Mouse (Mus musculus): Measurements from ENCODE around the gene Gnaq. TPM values are rescaled to one million over a fixed set of nuclear protein-coding genes. Genes with fewer than 3 reads are reported as not detected.
A peak's percentile ranks its signal among the peaks of the same experiment; 100 is the strongest.

Gnaq gene
- polyA plus RNA-seq, 1 experiment from 2014 or later, result 109 TPM

- Histone ChIP-seq H3K9ac (no peak overlapping the region), H3K4me3 (no peak overlapping the region), H3K4me2 (no peak overlapping the region), H3K27ac (no peak overlapping the region), H3K27me3 (replicated peaks) (no peaks in the 10 kb centered on the region), H3K36me3 (replicated peaks) (no peaks in the 10 kb centered on the region; the same call in 1 of the 2 replicates), H3K9me3 (no peaks in the 10 kb centered on the region), H3K4me1 (peaks cover 39% of the 10 kb centered on the region)
- 93% methylated on average over 7 of the region's 7 CpGs for WGBS
- no peak for ATAC-seq (replicated peaks)
These were observed 197.5 kb downstream of the Gnaq start for GRCm38 (mm10) chr19:16330161-16330560.

- 94% methylated on average over 6 of the region's 6 CpGs for WGBS
These were observed 198.4 kb downstream of the Gnaq start for GRCm38 (mm10) chr19:16331047-16331446.

GRCm38 (mm10) chr19:16337866-16338530 is 205.4 kb downstream of the Gnaq start:
- no peaks in the 10 kb centered on the region for H3K27me3 ChIP-seq (replicated peaks)
- 84% methylated on average over 9 of the region's 9 CpGs for WGBS
- H3K27ac ChIP-seq, result no peak overlapping the region
- ATAC-seq (replicated peaks), result no peak
- no peak overlapping the region for H3K4me2 ChIP-seq
- H3K36me3 ChIP-seq (replicated peaks), result no peaks in the 10 kb centered on the region; the same call in 1 of the 2 replicates
- H3K4me1 ChIP-seq, result 0 out of 2 replicates have a peak, but pooled peaks cover 4% of the 10 kb centered on the region
- H3K9ac ChIP-seq, result no peak overlapping the region
- no peaks in the 10 kb centered on the region for H3K9me3 ChIP-seq
- H3K4me3 ChIP-seq, result no peak overlapping the region

More at GRCm38 (mm10) chr19:16331047-16331446, 198.4 kb downstream of the Gnaq start:
- no peaks in the 10 kb centered on the region; the same call in 1 of the 2 replicates for H3K36me3 ChIP-seq (replicated peaks)
- no peak overlapping the region for H3K9ac ChIP-seq
- no peak overlapping the region for H3K4me3 ChIP-seq
- H3K4me2 ChIP-seq, result no peak overlapping the region
- peaks cover 31% of the 10 kb centered on the region for H3K4me1 ChIP-seq
- H3K27ac ChIP-seq, result no peak overlapping the region
- no peak for ATAC-seq (replicated peaks)
- H3K27me3 ChIP-seq (replicated peaks), result no peaks in the 10 kb centered on the region
- H3K9me3 ChIP-seq, result no peaks in the 10 kb centered on the region

- ATAC-seq (replicated peaks), result no peak
- WGBS, result 87% methylated on average over 4 of the region's 4 CpGs
- Histone ChIP-seq H3K9me3 (no peaks in the 10 kb centered on the region), H3K4me1 (0 out of 2 replicates have a peak, but pooled peaks cover 4% of the 10 kb centered on the region), H3K27ac (no peak overlapping the region), H3K4me3 (no peak overlapping the region), H3K27me3 (replicated peaks) (no peaks in the 10 kb centered on the region), H3K4me2 (no peak overlapping the region), H3K36me3 (replicated peaks) (no peaks in the 10 kb centered on the region), H3K9ac (no peak overlapping the region)
These were observed 207.4 kb downstream of the Gnaq start for GRCm38 (mm10) chr19:16339954-16340586.

GRCm38 (mm10) chr19:16342702-16343101 is 210.1 kb downstream of the Gnaq start:
- H3K9me3 ChIP-seq, result no peaks in the 10 kb centered on the region
- no peak overlapping the region for H3K27ac ChIP-seq
- H3K4me2 ChIP-seq, result no peak overlapping the region
- ATAC-seq (replicated peaks), result no peak
- no peak overlapping the region for H3K9ac ChIP-seq
- WGBS, result 48% methylated on average over 2 of the region's 2 CpGs
- 0 out of 2 replicates have a peak, but pooled peaks cover 3% of the 10 kb centered on the region for H3K4me1 ChIP-seq
- no peak overlapping the region for H3K4me3 ChIP-seq
- H3K36me3 ChIP-seq (replicated peaks), result no peaks in the 10 kb centered on the region
- no peaks in the 10 kb centered on the region for H3K27me3 ChIP-seq (replicated peaks)

- H3K9ac ChIP-seq, result no peak overlapping the region
- no peak overlapping the region for H3K4me2 ChIP-seq
- H3K4me3 ChIP-seq, result no peak overlapping the region
- no peaks in the 10 kb centered on the region for H3K27me3 ChIP-seq (replicated peaks)
- no peak overlapping the region for H3K27ac ChIP-seq
- no peaks in the 10 kb centered on the region for H3K4me1 ChIP-seq
- ATAC-seq (replicated peaks), result no peak
- no peaks in the 10 kb centered on the region for H3K9me3 ChIP-seq
- 91% methylated on average over 2 of the region's 2 CpGs for WGBS
- H3K36me3 ChIP-seq (replicated peaks), result no peaks in the 10 kb centered on the region
These were observed 212.9 kb downstream of the Gnaq start for GRCm38 (mm10) chr19:16345516-16345915.

- Histone ChIP-seq H3K36me3 (replicated peaks) (no peaks in the 10 kb centered on the region), H3K4me2 (no peak overlapping the region), H3K4me1 (no peaks in the 10 kb centered on the region), H3K9me3 (no peaks in the 10 kb centered on the region), H3K9ac (no peak overlapping the region), H3K27ac (no peak overlapping the region), H3K27me3 (replicated peaks) (no peaks in the 10 kb centered on the region), H3K4me3 (no peak overlapping the region)
- WGBS, result 94% methylated on average over 3 of the region's 3 CpGs
- ATAC-seq (replicated peaks), result no peak
These were observed 214.4 kb downstream of the Gnaq start for GRCm38 (mm10) chr19:16347037-16347436.

- Histone ChIP-seq H3K9ac (no peak overlapping the region), H3K27me3 (replicated peaks) (no peaks in the 10 kb centered on the region), H3K9me3 (no peaks in the 10 kb centered on the region), H3K36me3 (replicated peaks) (no peaks in the 10 kb centered on the region), H3K4me3 (no peak overlapping the region), H3K4me1 (peaks cover 9% of the 10 kb centered on the region; the same call in 1 of the 2 replicates), H3K27ac (no peak overlapping the region), H3K4me2 (no peak overlapping the region)
- ATAC-seq (replicated peaks), result 0 out of 2 replicates have a peak, but pooled peaks have one; percentile 24
These were observed 221.1 kb downstream of the Gnaq start for GRCm38 (mm10) chr19:16353701-16354136.

GRCm38 (mm10) chr19:16358148-16358547 is 225.5 kb downstream of the Gnaq start:
- ATAC-seq (replicated peaks), result no peak
- Histone ChIP-seq H3K4me2 (no peak overlapping the region), H3K4me3 (no peak overlapping the region), H3K9me3 (no peaks in the 10 kb centered on the region), H3K9ac (no peak overlapping the region), H3K36me3 (replicated peaks) (no peaks in the 10 kb centered on the region), H3K27me3 (replicated peaks) (no peaks in the 10 kb centered on the region), H3K4me1 (peaks cover 9% of the 10 kb centered on the region; the same call in 1 of the 2 replicates), H3K27ac (no peak overlapping the region)
- WGBS, result 88% methylated on average over 3 of the region's 3 CpGs

- 0 out of 2 replicates have a peak, but pooled peaks have one; percentile 44 for ATAC-seq (replicated peaks)
- WGBS, result 70% methylated on average over 5 of the region's 5 CpGs
These were observed 226.3 kb downstream of the Gnaq start for GRCm38 (mm10) chr19:16358905-16359304.

GRCm38 (mm10) chr19:16366465-16367063 is 233.9 kb downstream of the Gnaq start:
- H3K9me3 ChIP-seq, result no peaks in the 10 kb centered on the region
- no peak overlapping the region for H3K4me3 ChIP-seq
- no peaks in the 10 kb centered on the region for H3K27me3 ChIP-seq (replicated peaks)
- H3K4me2 ChIP-seq, result no peak overlapping the region
- H3K36me3 ChIP-seq (replicated peaks), result no peaks in the 10 kb centered on the region
- peak overlapping the region; percentile 23; the same call in 1 of the 2 replicates for H3K27ac ChIP-seq
- H3K4me1 ChIP-seq, result peaks cover 17% of the 10 kb centered on the region
- no peak overlapping the region for H3K9ac ChIP-seq
- 77% methylated on average over 7 of the region's 7 CpGs for WGBS
- ATAC-seq (replicated peaks), result 0 out of 2 replicates have a peak, but pooled peaks have one; percentile 34

More at GRCm38 (mm10) chr19:16358905-16359304, 226.3 kb downstream of the Gnaq start:
- Histone ChIP-seq H3K27ac (no peak overlapping the region), H3K9ac (no peak overlapping the region), H3K4me1 (peaks cover 6% of the 10 kb centered on the region; the same call in 1 of the 2 replicates), H3K36me3 (replicated peaks) (no peaks in the 10 kb centered on the region), H3K4me3 (no peak overlapping the region), H3K9me3 (no peaks in the 10 kb centered on the region), H3K27me3 (replicated peaks) (no peaks in the 10 kb centered on the region), H3K4me2 (no peak overlapping the region)

GRCm38 (mm10) chr19:16367218-16367617 is 234.6 kb downstream of the Gnaq start:
- no peak overlapping the region for H3K4me2 ChIP-seq
- peaks cover 22% of the 10 kb centered on the region for H3K4me1 ChIP-seq
- peak overlapping the region; percentile 64 for H3K27ac ChIP-seq
- H3K4me3 ChIP-seq, result no peak overlapping the region
- H3K36me3 ChIP-seq (replicated peaks), result no peaks in the 10 kb centered on the region
- peak; percentile 38 for ATAC-seq (replicated peaks)
- 57% methylated on average over 10 of the region's 10 CpGs for WGBS
- no peak overlapping the region for H3K9ac ChIP-seq
- H3K9me3 ChIP-seq, result no peaks in the 10 kb centered on the region
- H3K27me3 ChIP-seq (replicated peaks), result no peaks in the 10 kb centered on the region

All from midbrain, embryonic 15.5 days (tissue).